Mouse (Mus musculus) hindlimb bud, embryonic 11.5 days (tissue): Measurements from ENCODE around the gene Pxylp1.

ENCODE experiments used
- DNase-seq: peaks from one replicate; pipeline ENCODE4 v3.0.0-alpha.2; 2012; ENCODE audit warnings: low read depth, low spot score; ENCODE audit errors: extremely low spot score

Gene Pxylp1

DNA sequence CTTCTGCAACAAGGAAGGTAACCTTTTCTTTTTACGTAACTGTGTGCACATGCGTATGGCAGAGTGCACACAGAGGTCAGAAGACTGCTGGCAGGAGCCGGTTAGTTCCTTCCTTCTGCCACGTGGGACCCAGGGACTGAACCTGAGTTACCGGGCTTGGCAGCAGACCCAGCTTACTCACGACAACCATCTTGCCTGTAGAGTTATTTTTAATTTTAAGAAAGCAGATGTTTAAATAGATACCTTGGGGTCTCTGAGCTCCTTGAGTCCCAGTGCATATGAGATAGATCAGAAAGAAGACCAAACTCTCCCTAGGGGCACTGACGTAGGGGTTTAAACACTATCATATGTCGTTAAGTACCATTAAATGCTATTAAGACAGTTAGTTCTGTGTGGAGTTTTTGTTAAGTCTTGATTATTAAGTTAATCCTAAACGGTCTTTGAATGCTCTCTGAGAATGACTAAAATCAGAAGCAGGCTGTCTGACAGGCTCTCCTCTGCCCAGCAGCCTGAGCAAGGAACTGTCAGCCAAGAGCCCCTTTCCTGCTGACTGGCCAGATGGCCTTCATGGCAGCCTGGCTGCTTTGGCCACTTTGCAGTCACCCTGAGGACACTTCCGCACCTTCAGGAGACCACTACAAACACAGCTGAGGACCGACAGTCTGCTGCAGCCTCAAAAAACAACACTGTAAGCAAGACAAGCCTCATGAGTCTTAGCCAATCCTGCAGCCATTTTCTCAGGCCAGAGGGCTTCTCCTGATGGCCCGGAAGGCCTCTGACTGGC, 65.3 kb downstream of the Pxylp1 start:
- no peak for DNase-seq

DNA sequence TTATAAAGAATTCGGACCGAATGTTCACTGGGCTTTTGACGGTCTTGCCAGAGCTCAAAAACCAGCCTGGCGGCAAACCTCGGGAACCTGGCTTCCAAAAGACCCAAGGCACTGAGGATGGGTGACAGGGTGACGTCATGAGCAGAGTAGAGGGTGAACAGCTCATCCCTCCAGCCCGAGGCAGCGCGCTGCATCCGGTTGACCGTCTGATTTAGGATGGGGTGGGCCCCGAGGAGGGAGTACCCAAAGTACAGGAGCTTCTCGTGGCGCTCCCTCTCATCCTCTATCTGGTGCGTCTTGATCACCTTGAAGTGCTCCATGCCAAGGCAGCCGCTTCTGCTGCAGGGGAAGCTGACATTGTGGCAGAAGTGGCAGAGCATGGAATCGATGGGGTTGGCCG, 67.6 kb downstream of the Pxylp1 start:
- DNase-seq: no peak

DNA sequence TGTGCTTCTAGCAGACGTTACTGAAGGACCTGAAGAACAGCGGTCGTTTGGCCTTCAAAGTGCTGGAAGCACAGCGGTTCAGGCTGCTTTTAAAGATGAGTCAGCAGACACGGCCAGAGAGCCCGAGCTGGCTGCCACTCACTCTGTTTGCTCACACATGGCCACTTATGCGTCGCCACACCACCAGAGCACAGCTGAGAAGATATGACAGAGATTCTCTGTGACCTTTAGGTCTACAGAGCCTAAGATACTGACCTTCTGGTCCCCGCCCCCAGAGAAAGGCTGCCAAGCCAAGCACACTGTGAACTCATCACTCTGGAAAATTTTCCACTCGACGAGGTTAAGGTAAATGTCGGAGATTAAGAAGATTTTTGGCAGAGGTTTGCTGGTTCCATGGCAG, 68.4 kb downstream of the Pxylp1 start:
- no peak for DNase-seq

DNA sequence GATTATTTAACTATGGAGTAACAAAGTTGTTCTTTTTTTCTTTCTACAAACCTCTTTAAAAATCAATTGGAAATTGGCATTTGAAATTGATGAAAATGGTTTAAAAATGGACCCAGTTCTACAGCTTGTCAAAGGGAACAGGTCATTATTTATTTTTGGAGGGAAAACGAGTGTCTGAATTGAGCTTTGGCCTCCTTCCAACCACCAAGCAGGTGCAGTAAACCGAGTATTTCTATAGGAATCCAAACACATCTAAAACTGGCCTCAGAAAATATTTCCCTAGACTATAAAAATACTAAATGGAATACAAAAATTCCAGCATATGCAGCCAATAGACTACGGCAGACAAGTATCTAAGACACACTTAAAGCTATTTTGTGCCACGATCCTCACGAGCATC, 68.9 kb downstream of the Pxylp1 start:
- no peak for DNase-seq

DNA sequence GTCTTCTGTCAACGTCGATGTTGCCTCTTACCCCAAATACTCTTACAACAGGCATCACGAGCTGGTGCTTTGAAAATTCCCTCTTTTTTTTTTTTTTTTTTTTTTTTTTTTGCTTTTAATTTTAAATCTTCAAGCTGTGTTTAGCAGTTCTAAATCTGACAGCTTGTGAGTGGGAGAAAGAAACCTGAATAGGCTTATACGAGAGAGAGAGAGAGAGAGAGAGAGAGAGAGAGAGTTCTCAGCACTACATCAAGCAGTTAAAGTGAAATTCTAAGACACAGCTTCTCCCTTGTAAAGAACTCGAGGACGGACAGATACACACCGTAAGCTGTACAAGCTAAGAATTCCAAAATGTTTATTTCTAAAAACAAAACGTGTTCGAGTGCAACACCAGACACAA, 69.5 kb downstream of the Pxylp1 start:
- DNase-seq: no peak

DNA sequence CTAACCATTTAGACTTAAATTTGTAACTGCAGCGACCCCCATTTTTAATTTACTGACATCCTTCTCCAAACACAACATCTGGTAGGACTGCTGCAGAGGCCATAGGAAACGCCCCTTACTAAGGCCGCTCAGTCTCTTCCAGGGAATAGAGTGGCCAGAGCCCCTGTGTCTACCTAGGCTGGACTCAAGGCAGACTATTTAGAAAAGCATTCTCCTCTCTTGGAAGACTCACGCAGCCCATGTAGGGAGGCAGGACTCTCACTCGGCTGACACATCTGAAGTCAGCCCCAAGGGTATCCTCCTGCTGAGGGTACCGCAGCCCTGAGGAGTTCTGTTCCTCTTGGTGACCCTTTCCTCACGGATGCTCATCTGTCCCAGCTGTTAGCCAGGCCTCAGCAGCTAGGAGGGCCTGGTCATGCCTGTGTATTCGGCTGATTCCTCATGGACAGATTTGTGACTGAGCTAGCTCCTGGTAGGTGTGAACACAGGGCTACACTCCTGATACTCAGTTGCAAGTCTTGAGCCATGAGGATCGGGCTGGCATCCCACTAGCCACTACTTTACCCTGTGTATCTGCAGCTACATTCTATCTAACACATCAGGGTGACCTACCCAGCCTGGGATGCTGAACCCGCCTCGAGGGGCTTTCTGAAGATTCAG, 73.5 kb downstream of the Pxylp1 start:
- no peak for DNase-seq

DNA sequence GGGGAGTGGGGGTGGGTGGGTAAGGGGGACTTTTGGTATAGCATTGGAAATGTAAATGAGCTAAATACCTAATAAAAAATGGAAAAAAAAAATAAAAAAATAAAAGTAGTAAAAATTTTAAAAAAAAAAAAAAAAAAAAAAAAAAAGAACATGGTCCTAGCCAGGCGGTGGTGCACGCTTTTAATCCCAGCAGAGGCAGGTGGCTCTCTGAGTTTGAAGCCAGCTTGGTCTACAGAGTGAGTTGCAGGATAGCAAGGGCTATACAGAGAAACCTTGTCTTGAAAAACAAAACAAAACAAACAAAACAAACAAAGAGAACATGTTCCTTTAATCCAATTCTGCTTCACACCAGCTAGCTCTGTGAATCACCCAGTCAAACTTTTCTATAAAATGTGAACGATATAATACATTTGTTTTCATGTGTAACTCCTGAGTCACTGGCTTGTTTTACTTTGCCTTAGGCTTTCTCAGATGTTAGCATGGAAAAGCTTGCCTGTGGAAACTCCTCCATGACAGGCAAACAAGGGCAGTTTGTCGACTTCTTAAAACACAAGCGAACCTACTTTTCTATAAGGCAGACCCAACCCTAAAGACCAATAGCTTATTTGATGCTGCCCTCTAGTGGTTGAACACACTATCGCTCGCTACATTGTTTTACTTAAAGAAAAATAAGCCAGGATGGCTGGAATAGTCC, 74.2 kb downstream of the Pxylp1 start:
- peak; percentile 85 for DNase-seq

DNA sequence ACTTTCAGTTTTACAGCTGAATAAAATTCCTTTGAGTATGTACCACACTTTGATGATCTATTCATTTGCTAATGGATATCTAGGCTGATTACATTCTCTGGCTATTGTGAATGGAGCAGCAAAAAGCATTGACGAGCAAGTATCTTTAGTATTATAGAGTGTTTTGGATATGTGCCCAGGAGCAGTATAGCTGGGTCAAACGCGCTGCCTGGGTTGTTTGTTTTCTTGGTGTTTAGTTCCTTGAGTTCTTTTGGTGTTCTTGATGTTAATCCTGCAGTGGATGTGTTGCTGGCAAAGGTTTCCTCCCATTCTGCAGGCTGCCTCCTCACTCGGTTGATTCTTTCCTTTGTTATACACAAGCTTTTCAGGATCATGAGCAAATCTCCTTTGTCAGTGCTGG, 80.5 kb downstream of the Pxylp1 start:
- no peak for DNase-seq

DNA sequence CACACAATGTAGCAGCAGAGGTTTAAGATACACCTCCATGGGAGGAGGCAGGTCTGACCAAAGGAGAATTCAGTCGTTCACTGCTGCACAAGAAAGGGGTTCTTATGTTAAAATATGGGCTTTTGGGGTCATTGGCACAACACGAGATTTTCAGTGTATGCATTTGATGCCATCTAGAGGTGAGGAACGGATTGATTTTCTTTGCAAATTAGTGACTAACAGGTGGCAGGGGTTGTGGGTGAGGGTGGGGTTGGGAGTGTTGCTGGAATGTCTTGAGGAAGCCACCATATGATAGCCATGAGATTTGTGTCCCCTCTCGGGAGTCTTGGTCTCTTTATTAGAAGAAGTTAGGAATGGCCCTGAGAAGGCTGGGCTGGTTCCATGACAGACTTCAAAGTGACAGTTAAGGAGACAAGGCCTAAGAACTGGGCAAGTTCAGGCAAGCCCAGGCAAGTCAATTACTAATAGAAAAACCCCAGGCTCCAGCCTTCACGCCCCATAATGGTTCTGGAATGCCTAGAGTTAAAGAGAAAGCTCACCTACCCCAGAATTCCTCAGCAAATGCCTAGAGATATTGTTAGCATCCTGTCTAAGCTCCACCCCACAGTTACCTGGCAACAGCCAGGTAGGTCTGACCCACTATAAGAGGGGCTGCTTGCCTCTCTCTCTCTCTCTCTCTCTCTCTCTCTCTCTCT, 92.2 kb downstream of the Pxylp1 start:
- DNase-seq: no peak

DNA sequence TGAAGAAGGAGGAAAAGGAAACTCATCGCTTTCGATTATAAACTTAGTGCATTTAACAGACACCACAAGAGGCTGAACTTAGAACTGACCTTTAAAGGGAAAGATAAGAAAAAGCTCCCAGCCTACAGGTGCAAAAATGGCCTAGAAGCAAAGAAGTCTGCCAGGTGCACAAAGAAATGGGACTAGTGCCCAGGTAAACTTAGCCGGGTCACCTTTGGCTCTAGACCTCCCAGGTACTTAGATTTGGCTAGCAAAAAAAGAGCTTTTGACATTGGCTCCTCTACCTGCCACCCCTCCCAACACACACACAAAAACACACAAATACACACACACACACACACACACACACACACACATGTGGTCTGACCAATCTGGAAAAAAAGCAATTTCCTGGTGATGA, 95.2 kb downstream of the Pxylp1 start:
- no peak for DNase-seq

DNA sequence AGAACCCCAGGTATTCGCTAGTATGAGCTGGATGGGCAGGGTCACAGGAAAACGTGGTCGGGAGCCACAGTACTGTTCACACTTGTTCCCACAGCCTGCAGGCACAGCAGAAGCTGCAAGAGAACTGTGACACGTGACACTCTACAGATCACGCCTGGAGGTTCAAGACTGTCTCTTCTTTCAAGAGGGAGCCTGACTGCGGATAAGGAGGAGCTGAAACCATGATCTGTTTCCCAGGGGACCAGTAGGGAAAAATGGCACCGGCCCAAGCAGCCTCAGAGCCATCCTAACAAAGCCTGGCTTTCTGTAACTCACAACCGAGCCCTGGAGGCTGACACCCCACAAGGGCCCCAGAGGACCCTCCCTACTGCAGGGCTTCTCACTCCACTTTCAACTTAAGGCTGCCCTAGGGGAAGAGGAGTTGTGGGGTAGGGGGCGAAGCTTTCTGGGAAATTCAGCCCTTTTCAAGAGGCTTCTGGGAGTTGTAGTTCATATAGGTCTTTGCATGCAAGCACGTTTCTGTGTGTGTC, 97.0 kb downstream of the Pxylp1 start:
- no peak for DNase-seq

DNA sequence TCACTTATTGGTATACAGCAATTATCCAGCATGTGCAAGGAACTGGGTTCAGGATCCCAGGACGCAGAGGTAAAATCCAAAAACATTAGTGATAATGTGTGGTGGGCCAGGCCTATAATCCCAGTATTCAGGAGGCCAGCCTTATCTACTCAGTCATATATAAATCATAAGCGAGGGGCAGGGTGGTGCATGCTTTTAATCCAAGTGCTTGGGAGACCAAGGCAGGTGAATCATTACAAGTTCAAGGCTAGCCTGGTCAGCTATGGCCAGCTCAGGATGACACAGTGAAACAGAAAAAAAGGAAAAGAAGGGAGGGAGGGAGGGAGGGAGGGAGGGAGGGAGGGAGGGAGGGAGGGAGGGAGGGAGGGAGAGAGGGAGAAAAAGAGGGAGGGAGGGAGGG, 97.9 kb downstream of the Pxylp1 start:
- no peak for DNase-seq

DNA sequence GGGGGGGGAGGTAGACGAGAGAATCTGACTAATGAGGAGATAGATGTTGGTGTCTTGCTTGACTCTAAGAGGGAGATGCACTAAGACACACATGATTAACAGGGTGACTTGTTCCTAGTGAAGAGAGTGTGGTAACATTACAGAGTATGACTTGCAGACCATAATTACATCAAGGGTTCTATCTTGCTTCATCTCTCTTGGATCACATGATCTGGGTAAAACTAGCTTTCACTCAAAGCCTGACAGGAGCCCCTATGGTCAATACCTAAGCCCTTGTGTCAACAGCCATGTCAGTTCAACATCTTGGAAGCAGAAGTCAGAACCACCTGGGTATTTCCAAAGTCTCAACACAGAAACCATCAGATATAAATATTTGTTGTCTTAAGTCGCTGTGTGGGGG, 99.9 kb downstream of the Pxylp1 start:
- no peak for DNase-seq

DNA sequence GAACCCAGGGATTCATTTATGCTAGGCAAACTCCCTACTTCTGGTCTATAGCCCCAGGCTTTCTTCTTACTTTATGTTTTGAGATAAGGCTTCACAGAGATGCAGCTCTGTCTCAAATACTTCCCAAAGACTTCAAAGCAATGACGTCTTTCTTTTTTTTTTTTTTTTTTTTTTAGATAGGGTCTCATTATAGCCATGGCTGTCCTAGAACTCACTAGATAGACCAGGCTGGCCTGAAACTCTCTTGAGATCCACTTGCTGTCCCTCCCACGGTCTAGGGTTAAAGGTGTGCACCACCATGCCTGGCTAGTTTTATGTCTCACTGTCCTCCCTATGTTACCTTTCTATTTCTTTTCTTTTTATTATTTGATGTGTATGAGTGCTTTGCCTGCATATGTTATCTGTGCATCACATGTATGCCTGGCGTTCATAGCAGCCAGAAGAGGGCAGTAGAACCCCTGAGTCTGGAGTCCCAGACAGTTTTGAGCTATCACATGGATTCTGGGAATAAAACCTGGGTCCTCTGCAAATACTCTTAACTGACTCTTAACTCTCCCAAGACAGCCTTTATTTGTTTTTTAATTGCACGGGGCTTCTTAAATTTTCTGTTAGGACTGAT, 102.0 kb downstream of the Pxylp1 start:
- no peak for DNase-seq

DNA sequence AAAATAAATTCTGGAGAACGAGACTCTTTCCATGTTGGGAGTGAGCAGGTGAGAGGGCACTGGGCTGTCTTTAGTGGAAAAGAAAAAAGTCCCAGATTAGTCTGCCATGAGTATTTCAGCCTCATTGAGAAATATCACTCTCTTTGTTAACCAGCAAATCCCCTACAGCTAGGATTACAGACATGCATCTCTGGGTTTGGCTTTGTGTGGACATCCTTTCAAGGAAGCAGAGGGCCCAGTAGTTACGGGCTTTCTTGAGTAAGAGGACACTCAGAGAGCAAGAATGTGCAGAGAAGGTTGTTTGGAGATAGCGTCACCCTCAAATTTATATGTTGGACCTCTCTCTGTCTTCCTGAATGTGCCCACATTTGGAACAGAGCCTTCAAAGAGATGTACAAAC, 102.6 kb downstream of the Pxylp1 start:
- DNase-seq: no peak

DNA sequence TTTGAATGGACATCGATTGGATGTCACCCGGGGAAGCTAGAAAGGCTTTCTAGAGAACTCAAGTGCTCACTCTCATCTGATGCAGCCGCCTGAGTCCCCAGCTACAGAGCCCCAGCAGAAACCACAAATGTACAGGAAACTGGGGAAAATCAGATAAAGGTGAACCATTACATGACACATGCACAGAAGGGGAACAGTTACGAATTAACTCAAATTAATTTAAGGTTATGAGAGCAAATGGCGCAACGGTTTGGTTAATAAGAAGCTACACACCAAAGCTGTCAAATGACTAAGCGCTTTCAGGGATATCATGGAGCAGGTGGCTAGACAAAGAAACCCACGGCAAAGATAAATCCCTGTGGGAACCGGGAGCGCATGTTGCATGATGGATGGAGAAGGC, 104.7 kb downstream of the Pxylp1 start:
- DNase-seq: no peak

DNA sequence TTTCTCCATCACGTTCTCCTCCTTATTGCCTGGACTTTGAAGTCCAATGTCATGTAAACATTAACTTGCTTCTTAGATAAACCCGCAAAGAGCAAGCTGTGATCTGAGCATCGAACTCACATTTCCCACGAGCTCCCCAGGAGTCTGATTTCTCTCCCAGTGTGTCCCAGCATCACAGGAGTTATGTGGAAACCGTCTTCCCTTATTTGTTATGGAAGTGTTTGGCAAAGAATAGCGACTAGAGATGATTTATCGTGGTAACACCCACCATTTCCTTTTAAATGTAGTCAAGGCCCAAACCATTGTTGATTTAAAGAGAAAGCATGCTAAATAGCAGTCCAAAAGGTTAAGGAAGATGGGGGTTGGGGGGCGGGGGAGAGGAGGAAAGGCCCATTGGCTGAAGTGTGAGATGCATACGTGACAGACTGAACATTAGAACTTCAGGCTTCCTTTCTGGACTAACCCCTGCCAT, 106.6 kb downstream of the Pxylp1 start:
- DNase-seq: no peak

DNA sequence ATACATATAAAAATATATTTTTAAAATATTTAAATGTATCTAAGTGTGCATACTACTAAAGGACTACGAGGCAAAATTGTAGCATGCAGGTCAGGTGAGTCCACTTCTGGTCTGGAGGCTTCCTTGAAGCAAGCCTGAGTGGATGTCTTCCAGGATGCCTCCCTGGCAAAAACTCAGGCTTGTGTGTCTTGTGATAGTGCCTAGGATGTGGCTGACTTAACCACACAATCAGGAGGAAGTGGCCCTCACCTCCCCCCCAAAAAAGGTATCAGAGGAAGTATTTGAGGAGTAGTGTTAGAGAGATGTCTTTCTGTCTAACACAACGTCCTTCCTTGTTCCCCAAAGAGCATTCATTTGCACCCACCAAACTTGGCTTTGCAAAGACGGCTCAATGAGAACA, 107.3 kb downstream of the Pxylp1 start:
- no peak for DNase-seq

DNA sequence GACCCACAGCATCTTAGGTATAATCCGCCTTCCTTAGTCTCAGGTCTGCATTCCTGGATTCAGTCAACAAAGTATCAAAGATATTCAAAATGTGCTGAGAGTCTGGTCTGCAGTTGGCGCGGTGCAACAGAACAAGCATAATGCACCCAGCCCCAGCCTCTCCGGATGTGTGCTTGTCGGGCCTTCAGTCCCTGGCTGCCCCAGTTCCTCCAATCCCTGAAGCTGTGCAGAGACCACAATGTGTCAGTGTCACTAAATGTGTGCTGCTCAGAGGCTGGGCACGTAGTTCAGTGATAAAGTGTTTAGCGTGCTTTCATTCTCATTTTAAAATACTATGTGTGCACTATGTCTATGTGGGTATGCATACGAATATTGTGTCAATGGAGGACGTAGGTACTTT, 108.8 kb downstream of the Pxylp1 start:
- DNase-seq: no peak

DNA sequence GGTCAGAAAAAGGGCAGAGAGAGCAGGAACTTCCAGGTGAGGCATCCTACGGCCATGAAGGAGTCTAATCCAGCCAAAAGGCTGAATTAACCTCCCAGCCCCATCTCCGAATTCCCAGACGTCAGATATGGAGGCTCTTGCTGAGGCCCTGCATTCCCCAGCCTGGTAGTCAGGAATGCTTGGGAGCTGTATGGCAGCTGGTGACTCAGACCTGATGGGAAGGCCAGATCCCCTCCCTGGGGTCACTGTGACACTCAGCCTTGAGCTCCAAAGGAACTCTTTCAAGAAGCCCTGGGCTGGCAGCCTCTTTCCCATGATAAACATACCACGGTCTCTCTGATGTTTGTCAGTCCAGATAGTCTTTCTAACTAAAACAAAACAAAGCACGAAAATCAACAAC, 109.2 kb downstream of the Pxylp1 start:
- no peak for DNase-seq

DNA sequence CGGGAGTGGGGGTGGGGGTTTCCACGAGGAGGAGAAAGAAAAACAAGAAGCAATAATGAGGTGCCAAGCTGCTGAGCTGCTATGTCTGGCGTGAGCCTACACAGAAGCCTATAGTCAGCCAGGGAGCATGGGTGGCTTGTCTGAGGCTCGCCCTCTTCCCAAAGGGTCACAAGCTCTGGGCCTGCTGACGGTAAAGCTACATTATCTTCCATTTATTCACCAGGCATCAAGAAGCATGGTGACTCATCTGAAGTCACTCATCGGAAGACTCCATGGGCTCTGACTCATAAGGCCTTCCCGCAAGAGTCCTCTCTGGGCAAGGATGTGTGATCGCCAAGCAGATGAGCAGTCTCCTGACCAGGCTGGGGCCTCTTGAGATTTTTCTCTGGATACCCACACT, 110.4 kb downstream of the Pxylp1 start:
- no peak for DNase-seq
